Mouse (Mus musculus) lung, embryonic 15.5 days (tissue): ENCODE data around the gene Dlg2. TPM values are rescaled to one million over a fixed set of nuclear protein-coding genes. Genes with fewer than 3 reads are reported as not detected.

ENCODE experiments used
- ATAC-seq: fragments of 200-750 bp; cut with Nextera tagmentation; 2 replicates; pipeline ENCODE4 v1.8.0; 2017; ENCODE audit warnings: moderate number of reproducible peaks, borderline replicate concordance; ENCODE audit not compliant: low FRiP score, low TSS enrichment; ENCODE audit errors: extremely low read depth
- H3K27ac ChIP-seq: fragments of 300-500 bp; sonication (generic); 2 replicates; pipeline ENCODE4 v1.5.1; 2015; ENCODE audit warnings: moderate library complexity, mild to moderate bottlenecking, inconsistent platforms
- H3K27me3 ChIP-seq: fragments of 300-500 bp; sonication (generic); 2 replicates; pipeline ENCODE4 v1.6.1; 2015; ENCODE audit warnings: inconsistent platforms
- H3K36me3 ChIP-seq: fragments of 300-500 bp; sonication (generic); 2 replicates; pipeline ENCODE4 v1.6.1; 2015; ENCODE audit warnings: inconsistent platforms
- H3K4me1 ChIP-seq: fragments of 300-500 bp; sonication (generic); 2 replicates; pipeline ENCODE4 v1.6.1; 2015; ENCODE audit warnings: inconsistent platforms
- H3K4me2 ChIP-seq: fragments of 300-500 bp; sonication (generic); 2 replicates; pipeline ENCODE4 v1.6.1; 2015; ENCODE audit warnings: inconsistent platforms, mild to moderate bottlenecking, moderate library complexity
- H3K4me3 ChIP-seq: fragments of 300-500 bp; sonication (generic); 2 replicates; pipeline ENCODE4 v1.5.1; 2015; ENCODE audit warnings: mild to moderate bottlenecking, inconsistent platforms
- H3K9ac ChIP-seq: fragments of 300-500 bp; sonication (generic); 2 replicates; pipeline ENCODE4 v1.6.1; 2015; ENCODE audit warnings: inconsistent platforms
- H3K9me3 ChIP-seq: fragments of 300-500 bp; sonication (generic); 2 replicates; pipeline ENCODE4 v1.6.1; 2016; ENCODE audit warnings: inconsistent platforms
- WGBS: fragments of 180-500 bp; shearing (Covaris S2); methylation state at CpG from one replicate; pipeline ENCODE4 v1.1.7; 2015; 5-methylcytosine and 5-hydroxymethylcytosine counted together
- polyA plus RNA-seq: library from polyadenylated mRNA; unstranded; fragments of >200 nt; fragmentation: Nextera tagmentation; extraction: Ambion mirVana; gene quantifications from 2 replicates; pipeline ENCODE4 v1.2.1, GENCODE M21; 2015

Dlg2 gene
- polyA plus RNA-seq, 1 experiment from 2014 or later, result 2.3 TPM

- no peaks in the 10 kb centered on the region for H3K9me3 ChIP-seq
- no peak overlapping the region for H3K27ac ChIP-seq
- H3K4me2 ChIP-seq, result no peak overlapping the region
- 39% methylated on average over 3 of the region's 3 CpGs for WGBS
- no peaks in the 10 kb centered on the region for H3K36me3 ChIP-seq
- no peak overlapping the region for H3K9ac ChIP-seq
- H3K4me3 ChIP-seq, result no peak overlapping the region
- no peaks in the 10 kb centered on the region for H3K27me3 ChIP-seq
- H3K4me1 ChIP-seq, result no peaks in the 10 kb centered on the region
- ATAC-seq, result no peak
Observed at GRCm38 (mm10) chr7:91397827-91398226, 921.4 kb downstream of the Dlg2 start.

- no peak overlapping the region for H3K9ac ChIP-seq
- H3K36me3 ChIP-seq, result no peaks in the 10 kb centered on the region
- H3K27ac ChIP-seq, result no peak overlapping the region
- WGBS, result 66% methylated on average over 5 of the region's 5 CpGs
- no peaks in the 10 kb centered on the region for H3K4me1 ChIP-seq
- H3K4me3 ChIP-seq, result no peak overlapping the region
- no peak overlapping the region for H3K4me2 ChIP-seq
- H3K9me3 ChIP-seq, result no peaks in the 10 kb centered on the region
- no peak for ATAC-seq
- H3K27me3 ChIP-seq, result no peaks in the 10 kb centered on the region
Observed at GRCm38 (mm10) chr7:91412109-91412508, 935.6 kb downstream of the Dlg2 start.

GRCm38 (mm10) chr7:91414150-91414549 lies 937.7 kb downstream of the Dlg2 start:
- H3K9ac ChIP-seq, result no peak overlapping the region
- H3K9me3 ChIP-seq, result no peaks in the 10 kb centered on the region
- H3K36me3 ChIP-seq, result no peaks in the 10 kb centered on the region
- ATAC-seq, result no peak
- H3K4me2 ChIP-seq, result no peak overlapping the region
- WGBS, result 67% methylated on average over 2 of the region's 2 CpGs
- H3K27ac ChIP-seq, result no peak overlapping the region
- no peaks in the 10 kb centered on the region for H3K4me1 ChIP-seq
- H3K27me3 ChIP-seq, result no peaks in the 10 kb centered on the region
- no peak overlapping the region for H3K4me3 ChIP-seq

- no peak for ATAC-seq
- 77% methylated on average over 2 of the region's 2 CpGs for WGBS
- no peaks in the 10 kb centered on the region for H3K27me3 ChIP-seq
- H3K27ac ChIP-seq, result no peak overlapping the region
- H3K4me3 ChIP-seq, result no peak overlapping the region
- H3K4me1 ChIP-seq, result no peaks in the 10 kb centered on the region
- H3K9ac ChIP-seq, result no peak overlapping the region
- H3K9me3 ChIP-seq, result no peaks in the 10 kb centered on the region
- no peak overlapping the region for H3K4me2 ChIP-seq
- H3K36me3 ChIP-seq, result no peaks in the 10 kb centered on the region
Observed at GRCm38 (mm10) chr7:91414749-91415148, 938.3 kb downstream of the Dlg2 start.

- no peak for ATAC-seq
- no peaks in the 10 kb centered on the region for H3K36me3 ChIP-seq
- H3K9ac ChIP-seq, result no peak overlapping the region
- no peaks in the 10 kb centered on the region for H3K27me3 ChIP-seq
- H3K4me1 ChIP-seq, result no peaks in the 10 kb centered on the region
- 77% methylated on average over 4 of the region's 4 CpGs for WGBS
- H3K27ac ChIP-seq, result no peak overlapping the region
- H3K4me3 ChIP-seq, result no peak overlapping the region
- no peaks in the 10 kb centered on the region for H3K9me3 ChIP-seq
- no peak overlapping the region for H3K4me2 ChIP-seq
Observed at GRCm38 (mm10) chr7:91420215-91420614, 943.7 kb downstream of the Dlg2 start.

GRCm38 (mm10) chr7:91423784-91424183 lies 947.3 kb downstream of the Dlg2 start:
- no peaks in the 10 kb centered on the region for H3K4me1 ChIP-seq
- no peak for ATAC-seq
- WGBS, result 42% methylated on average over 4 of the region's 4 CpGs

GRCm38 (mm10) chr7:91429712-91430275 lies 953.3 kb downstream of the Dlg2 start:
- H3K9me3 ChIP-seq, result no peaks in the 10 kb centered on the region
- no peak for ATAC-seq
- WGBS, result 79% methylated on average over 5 of the region's 5 CpGs

More at GRCm38 (mm10) chr7:91423784-91424183, 947.3 kb downstream of the Dlg2 start:
- no peak overlapping the region for H3K27ac ChIP-seq
- no peaks in the 10 kb centered on the region for H3K9me3 ChIP-seq
- H3K4me2 ChIP-seq, result no peak overlapping the region
- H3K9ac ChIP-seq, result no peak overlapping the region
- H3K27me3 ChIP-seq, result no peaks in the 10 kb centered on the region
- no peak overlapping the region for H3K4me3 ChIP-seq
- no peaks in the 10 kb centered on the region for H3K36me3 ChIP-seq

GRCm38 (mm10) chr7:91431594-91432240 lies 955.2 kb downstream of the Dlg2 start:
- Histone ChIP-seq H3K4me1 (no peaks in the 10 kb centered on the region), H3K4me2 (no peak overlapping the region), H3K27me3 (no peaks in the 10 kb centered on the region), H3K9me3 (no peaks in the 10 kb centered on the region), H3K36me3 (no peaks in the 10 kb centered on the region), H3K4me3 (no peak overlapping the region), H3K27ac (no peak overlapping the region), H3K9ac (no peak overlapping the region)
- WGBS, result 26% methylated on average over 11 of the region's 11 CpGs
- no peak for ATAC-seq

More at GRCm38 (mm10) chr7:91429712-91430275, 953.3 kb downstream of the Dlg2 start:
- Histone ChIP-seq H3K4me2 (no peak overlapping the region), H3K27ac (no peak overlapping the region), H3K36me3 (no peaks in the 10 kb centered on the region), H3K27me3 (no peaks in the 10 kb centered on the region), H3K9ac (no peak overlapping the region), H3K4me3 (no peak overlapping the region), H3K4me1 (no peaks in the 10 kb centered on the region)

GRCm38 (mm10) chr7:91432563-91432962 lies 956.1 kb downstream of the Dlg2 start:
- Histone ChIP-seq H3K9me3 (no peaks in the 10 kb centered on the region), H3K4me3 (no peak overlapping the region), H3K27ac (no peak overlapping the region), H3K27me3 (no peaks in the 10 kb centered on the region), H3K4me2 (no peak overlapping the region), H3K9ac (no peak overlapping the region), H3K4me1 (no peaks in the 10 kb centered on the region), H3K36me3 (no peaks in the 10 kb centered on the region)
- WGBS, result 87% methylated on average over 4 of the region's 4 CpGs
- no peak for ATAC-seq

GRCm38 (mm10) chr7:91434739-91435138 lies 958.3 kb downstream of the Dlg2 start:
- no peak overlapping the region for H3K27ac ChIP-seq
- H3K4me2 ChIP-seq, result no peak overlapping the region
- no peaks in the 10 kb centered on the region for H3K9me3 ChIP-seq
- 57% methylated on average over 5 of the region's 5 CpGs for WGBS
- H3K27me3 ChIP-seq, result no peaks in the 10 kb centered on the region
- no peak for ATAC-seq
- no peaks in the 10 kb centered on the region for H3K4me1 ChIP-seq
- no peak overlapping the region for H3K9ac ChIP-seq
- no peaks in the 10 kb centered on the region for H3K36me3 ChIP-seq
- H3K4me3 ChIP-seq, result no peak overlapping the region

- no peaks in the 10 kb centered on the region for H3K4me1 ChIP-seq
- H3K36me3 ChIP-seq, result no peaks in the 10 kb centered on the region
- H3K9ac ChIP-seq, result no peak overlapping the region
- H3K9me3 ChIP-seq, result no peaks in the 10 kb centered on the region
- ATAC-seq, result no peak
- H3K4me2 ChIP-seq, result no peak overlapping the region
- no peaks in the 10 kb centered on the region for H3K27me3 ChIP-seq
- WGBS, result 74% methylated on average over 6 of the region's 6 CpGs
- H3K27ac ChIP-seq, result no peak overlapping the region
- H3K4me3 ChIP-seq, result no peak overlapping the region
Observed at GRCm38 (mm10) chr7:91440326-91440725, 963.9 kb downstream of the Dlg2 start.

GRCm38 (mm10) chr7:91442447-91443376 lies 966.2 kb downstream of the Dlg2 start:
- ATAC-seq, result no peak
- WGBS, result 67% methylated on average over 11 of the region's 11 CpGs
- no peaks in the 10 kb centered on the region for H3K27me3 ChIP-seq

More at GRCm38 (mm10) chr7:91442447-91443376, 966.2 kb downstream of the Dlg2 start:
- no peak overlapping the region for H3K27ac ChIP-seq
- no peaks in the 10 kb centered on the region for H3K4me1 ChIP-seq
- no peak overlapping the region for H3K4me2 ChIP-seq
- no peaks in the 10 kb centered on the region for H3K9me3 ChIP-seq
- H3K4me3 ChIP-seq, result no peak overlapping the region
- no peaks in the 10 kb centered on the region for H3K36me3 ChIP-seq
- no peak overlapping the region for H3K9ac ChIP-seq
